Mouse (Mus musculus) olfactory bulb, adult 2 months (tissue): ENCODE data around the gene Catsper2.

Source experiments
- CTCF ChIP-seq: fragments of 200-500 bp; IDR thresholded peaks from 2 replicates; pipeline ENCODE4 v1.5.1; 2012; ENCODE audit warnings: low read depth, mild to moderate bottlenecking, low read length, moderate library complexity; ENCODE audit not compliant: insufficient read depth
- POLR2A ChIP-seq: fragments of 200-500 bp; IDR thresholded peaks from 2 replicates; pipeline ENCODE4 v1.6.1; 2012; ENCODE audit warnings: mild to moderate bottlenecking, low read depth, low read length, moderate library complexity; ENCODE audit not compliant: insufficient read depth

- no peak for TF ChIP-seq POLR2A
- no peak for TF ChIP-seq CTCF
Measured at GRCm38 (mm10) chr2:121455534-121455933, 41.9 kb upstream of the Catsper2 start.
